Mouse (Mus musculus): ENCODE measurements at regions not wholly inside any gene's neighbourhood (a gene's known extent, or its start where the extent isn't known, plus 50 kb on each side); places are given as distances from the start of the nearest gene placed in this dataset.
A peak's percentile ranks its signal among the peaks of the same experiment; 100 is the strongest.

DNA sequence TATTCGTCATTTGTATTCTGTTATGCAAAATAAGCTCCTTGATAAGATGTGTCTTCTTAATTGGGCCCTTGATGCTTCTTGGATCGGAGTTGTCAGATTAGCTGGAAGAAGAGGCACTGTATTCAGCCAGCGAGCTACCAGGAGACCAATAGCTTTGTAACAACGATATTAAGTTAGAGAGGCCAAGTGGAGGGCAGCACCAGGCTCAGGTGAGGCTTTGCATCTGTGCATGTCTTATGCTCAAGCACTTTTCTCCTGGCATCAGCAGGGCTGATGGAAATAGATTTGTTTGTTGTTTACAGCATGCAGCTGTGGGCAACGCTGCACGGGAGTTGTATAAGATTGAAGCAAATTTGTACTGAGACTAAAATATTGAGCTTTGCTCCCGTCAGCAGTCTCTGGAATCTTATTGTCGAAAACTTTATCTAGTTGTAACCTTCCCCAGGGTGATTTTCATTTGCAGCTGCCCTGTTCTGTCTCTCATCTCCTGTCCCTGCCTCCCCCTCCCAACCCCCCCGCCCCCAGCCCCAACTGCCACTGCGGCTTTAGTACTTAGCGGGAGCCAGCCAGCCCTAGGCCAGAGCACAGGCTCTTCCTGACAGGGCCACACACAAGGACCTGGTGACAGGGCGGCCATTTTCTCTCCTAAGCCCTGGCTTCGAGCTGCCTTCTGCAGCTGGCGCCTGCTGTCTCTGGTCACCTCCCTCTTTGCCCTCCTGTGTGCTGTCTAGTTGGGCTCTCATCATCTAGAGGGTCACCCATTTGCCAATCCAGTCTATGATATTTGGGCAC, 247.3 kb downstream of the Tshz3 start:
- DNase-seq: no peak

GRCm38 (mm10) chr7:36949511-36949910, 251.6 kb downstream of the Tshz3 start:
- no peak for DNase-seq

- DNase-seq: no peak
These were observed 257.5 kb downstream of the Tshz3 start for GRCm38 (mm10) chr7:36955376-36955775.

GRCm38 (mm10) chr7:36958255-36958654, 260.3 kb downstream of the Tshz3 start:
- no peak for DNase-seq

DNA sequence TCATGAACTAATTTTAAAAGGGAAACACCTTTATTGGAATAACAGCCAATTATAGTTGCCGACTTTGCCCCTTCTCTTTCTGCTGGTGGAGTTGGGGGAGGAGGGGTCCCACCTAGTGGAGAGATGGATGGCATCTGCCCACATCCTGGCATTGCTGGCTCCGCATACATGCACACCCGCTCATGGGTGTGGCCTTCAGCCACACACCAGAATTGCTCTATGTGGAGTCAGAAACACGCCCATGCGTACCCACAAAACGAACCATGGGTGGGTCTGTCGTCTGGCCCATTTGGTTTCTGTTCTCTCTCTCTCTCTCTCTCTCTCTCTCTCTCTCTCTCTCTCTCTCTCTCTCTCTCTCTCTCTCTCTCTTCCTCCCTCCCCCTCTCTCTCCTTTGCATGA, 273.9 kb downstream of the Tshz3 start:
- DNase-seq: no peak

GRCm38 (mm10) chr7:36973654-36974320, 275.9 kb downstream of the Tshz3 start:
- DNase-seq: no peak

DNA sequence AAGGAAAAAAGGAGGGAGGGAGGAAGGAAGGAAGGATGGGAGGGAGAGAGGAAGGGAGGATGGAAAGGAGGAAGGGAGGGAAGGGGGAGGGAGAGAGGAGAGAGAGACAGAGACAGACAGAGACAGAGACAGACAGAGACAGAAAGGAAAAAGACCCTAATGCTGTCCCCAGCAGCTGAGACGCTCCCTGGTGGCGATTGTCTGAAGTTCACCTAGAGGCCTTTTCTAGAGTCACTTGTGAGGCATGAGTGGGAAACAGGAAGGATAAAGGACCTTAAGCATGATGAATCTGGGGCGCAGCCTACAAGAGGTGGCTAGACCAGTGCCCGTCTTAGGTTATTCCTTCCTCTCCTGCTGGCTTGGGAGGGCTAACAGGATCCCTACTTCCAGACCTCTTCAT, 276.7 kb downstream of the Tshz3 start:
- no peak for DNase-seq

DNA sequence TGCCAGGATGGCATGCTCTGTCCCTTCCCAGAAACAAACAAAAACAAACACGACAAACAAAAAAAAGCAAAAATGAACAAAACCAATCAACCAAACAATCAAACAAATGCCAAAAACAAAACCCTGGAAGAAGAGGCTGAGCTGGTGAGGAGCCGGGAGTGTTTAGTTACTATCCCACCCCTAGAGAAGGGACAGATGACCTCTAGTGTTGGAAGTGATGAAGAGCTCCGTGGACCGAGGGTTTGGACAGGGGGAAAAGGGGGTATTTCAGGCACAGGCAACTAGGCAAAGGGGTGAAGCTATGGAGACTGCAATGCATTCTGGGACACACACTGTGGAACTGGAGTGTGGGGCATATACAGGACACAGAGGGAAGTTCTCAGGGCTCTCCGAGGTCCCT, 277.6 kb downstream of the Tshz3 start:
- no peak for DNase-seq

DNA sequence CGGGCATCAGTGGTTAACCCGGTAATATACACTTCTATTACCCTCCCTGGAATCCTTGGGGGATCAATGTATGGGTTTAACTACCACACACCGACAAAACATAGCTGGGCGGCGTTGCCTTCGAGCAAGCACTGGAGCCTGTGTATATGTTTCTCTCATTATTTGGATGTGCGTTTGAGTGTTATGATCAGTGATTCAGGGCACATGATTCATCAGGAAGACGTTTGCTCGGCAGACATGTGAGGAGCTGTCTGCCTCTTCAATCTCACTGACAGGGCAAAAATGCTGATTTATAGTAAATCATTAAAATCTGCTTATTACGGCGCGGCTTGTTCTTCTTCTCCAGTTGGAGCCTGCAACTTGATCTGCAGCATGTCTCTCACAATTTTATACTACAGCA, 279.9 kb downstream of the Tshz3 start:
- DNase-seq: no peak

GRCm38 (mm10) chr7:36989380-36989779, 291.5 kb downstream of the Tshz3 start:
- DNase-seq: no peak

DNA sequence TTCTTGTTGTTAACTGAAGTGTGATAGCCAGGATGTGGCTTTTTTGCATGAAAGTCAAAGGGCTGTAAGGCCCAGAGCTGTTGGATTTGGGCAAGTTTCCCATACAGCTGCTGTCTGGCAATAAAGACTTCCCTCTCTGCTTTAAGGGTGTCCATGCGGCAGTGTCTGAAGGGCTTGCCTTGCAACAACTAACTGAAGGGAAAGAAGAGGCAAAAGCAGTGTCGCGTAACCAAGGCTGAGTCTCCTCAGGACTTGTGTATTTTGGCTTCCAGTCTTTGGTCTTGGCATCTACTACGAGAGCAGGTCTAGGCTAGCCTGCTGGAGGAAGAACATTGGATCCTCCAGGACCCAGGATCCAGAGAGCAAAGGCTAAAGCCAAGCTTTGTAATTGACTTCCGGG, 306.7 kb downstream of the Tshz3 start:
- DNase-seq: no peak

GRCm38 (mm10) chr7:37005701-37006100, 307.8 kb downstream of the Tshz3 start:
- no peak for DNase-seq

GRCm38 (mm10) chr7:37006921-37007320, 309.0 kb downstream of the Tshz3 start:
- DNase-seq: no peak

DNA sequence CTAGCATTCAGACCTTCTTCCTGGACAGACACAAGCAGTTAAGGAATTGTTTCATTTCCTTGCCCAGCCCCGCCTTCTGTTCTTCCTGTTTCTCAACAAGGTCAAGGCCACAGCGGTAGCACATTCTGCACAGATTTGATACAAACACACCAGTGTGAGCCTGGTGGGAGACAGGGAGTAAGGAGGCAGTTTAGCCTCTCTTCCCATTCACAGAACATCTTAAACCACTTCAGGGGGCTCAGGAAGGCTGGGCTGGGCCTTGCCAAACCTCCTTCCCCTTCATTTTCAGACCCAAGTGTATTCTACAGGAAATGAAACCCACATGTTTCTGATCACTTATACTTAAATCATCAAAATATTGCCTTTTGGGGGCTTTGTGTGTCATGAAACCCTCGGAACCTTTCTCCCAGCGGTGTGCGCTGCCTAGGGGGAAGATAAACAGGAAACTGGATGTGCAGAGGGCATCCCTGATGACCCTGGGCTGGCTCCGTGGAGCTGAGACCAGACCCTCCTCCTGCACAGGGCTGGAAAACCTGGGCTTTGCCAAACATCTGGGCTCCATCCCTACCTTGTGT, 313.3 kb downstream of the Tshz3 start:
- DNase-seq: peak; percentile 34

- DNase-seq: no peak
These were observed 322.2 kb downstream of the Tshz3 start for GRCm38 (mm10) chr7:37020078-37020477.

DNA sequence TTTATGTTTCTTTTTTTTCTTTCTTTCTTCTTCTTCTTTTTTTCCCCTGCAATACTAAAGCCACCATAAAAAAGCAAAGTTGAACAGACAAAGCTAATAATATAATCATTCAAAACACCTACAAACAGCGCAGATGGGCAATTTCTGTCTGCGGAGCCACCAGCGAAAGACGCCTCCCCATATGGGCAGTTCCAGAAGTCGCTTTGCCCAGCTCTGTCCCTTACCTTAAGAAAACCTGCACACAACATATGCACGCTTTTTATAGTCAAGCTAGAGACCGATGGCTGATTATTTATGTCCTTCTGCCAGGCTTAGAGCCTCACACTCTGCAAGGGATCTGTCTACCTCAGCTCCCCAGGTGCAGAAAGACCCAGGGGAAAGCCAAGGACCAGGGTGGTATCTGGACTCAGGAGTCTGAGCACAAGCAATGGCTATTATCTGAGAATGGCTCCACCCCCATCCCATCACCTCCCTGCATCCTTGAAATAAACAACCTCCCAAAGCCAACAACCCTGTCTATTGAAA, 326.6 kb downstream of the Tshz3 start:
- no peak for DNase-seq

- DNase-seq: no peak
These were observed 366.9 kb downstream of the Tshz3 start for GRCm38 (mm10) chr7:37064582-37065458.

DNA sequence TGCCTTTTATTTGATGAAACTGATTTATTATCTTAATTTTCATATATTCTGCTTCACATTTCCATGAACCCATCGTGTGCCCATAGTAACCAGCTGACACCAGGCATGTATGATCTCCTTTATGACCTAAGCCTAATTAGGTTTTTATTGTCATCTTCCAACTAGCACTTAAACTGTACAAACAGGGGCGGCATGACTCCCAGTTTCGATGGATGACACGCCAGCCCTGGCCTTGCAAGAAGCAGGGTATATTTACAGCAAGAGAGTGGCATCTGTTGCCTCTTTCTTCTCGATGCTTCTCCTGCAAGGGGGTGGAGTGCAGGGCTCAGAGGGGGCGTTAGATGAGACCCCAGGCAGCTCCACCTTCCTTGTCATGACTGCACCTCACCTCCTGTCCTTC, 379.8 kb downstream of the Tshz3 start:
- DNase-seq: no peak

- no peak for DNase-seq
These were observed 380.2 kb downstream of the Tshz3 start for GRCm38 (mm10) chr7:37078140-37078539.

DNA sequence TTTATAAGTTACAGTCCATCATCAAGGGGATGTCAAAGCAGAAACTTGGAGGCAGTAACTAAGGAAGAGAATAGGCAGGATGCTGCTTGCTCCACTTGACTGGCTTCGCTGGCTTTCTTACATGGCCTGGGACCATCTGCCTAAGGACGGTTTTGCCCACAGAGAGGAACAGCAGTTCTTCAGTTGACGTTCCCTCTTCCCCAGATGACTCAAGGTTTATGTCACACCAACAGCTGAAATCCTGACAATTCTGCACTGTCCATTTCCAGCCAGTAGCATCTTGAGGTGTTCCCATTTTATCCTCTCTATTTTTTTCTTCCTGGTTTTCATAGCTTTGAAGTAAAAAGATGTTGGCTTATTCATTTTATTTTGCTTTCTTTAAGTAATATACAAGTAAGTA, 391.8 kb downstream of the Tshz3 start:
- DNase-seq: no peak

- DNase-seq: no peak
These were observed 394.7 kb downstream of the Tshz3 start for GRCm38 (mm10) chr7:37092572-37092971.

GRCm38 (mm10) chr7:37093721-37094120, 395.8 kb downstream of the Tshz3 start:
- no peak for DNase-seq

GRCm38 (mm10) chr7:37095839-37096238, 397.9 kb downstream of the Tshz3 start:
- DNase-seq: no peak

All from adrenal gland, adult 8-10 months (tissue).